Mouse (Mus musculus) erythroblast, embryonic 14.5 days (primary cell): ENCODE results near the gene Slc15a2.

Experiments used
- GATA1 ChIP-seq: IDR thresholded peaks from 2 replicates; pipeline ENCODE4 v1.6.1; 2012; ENCODE audit warnings: low read length, inconsistent platforms, mixed read lengths
- TAL1 ChIP-seq: IDR thresholded peaks from 3 replicates; pipeline ENCODE4 v1.6.1; 2012; ENCODE audit warnings: low read length, inconsistent platforms, mixed read lengths

- TF ChIP-seq TAL1 (no peak), GATA1 (no peak)
These were observed 5.4 kb upstream of the Slc15a2 start for GRCm38 (mm10) chr16:36790166-36790565.
